Mouse (Mus musculus) MEL (cell line): ENCODE data around the gene Bcorl1. TPM values are rescaled to one million over a fixed set of nuclear protein-coding genes. Genes with fewer than 3 reads are reported as not detected.

ENCODE experiments used
- DNase-seq: peaks from one replicate; pipeline ENCODE4 v3.0.0; 2011; ENCODE audit warnings: low read depth, low spot score
- H3K27ac ChIP-seq: 2 replicates; pipeline ENCODE4 v1.5.1; 2012; ENCODE audit warnings: low read depth, mild to moderate bottlenecking, control low read depth, low read length, moderate library complexity; ENCODE audit not compliant: control insufficient read depth
- H3K27me3 ChIP-seq, 2 experiments: fragments of 150-350 bp in 1 of 2; sonication (generic) in 1 of 2; 2 replicates each; pipeline ENCODE4 v1.6.1; 2012; ENCODE audit warnings: low read length in 2 of 2, mild to moderate bottlenecking in 2 of 2, improper control_type of control experiment in 1 of 2, moderate library complexity in 1 of 2; ENCODE audit not compliant: insufficient read depth in 2 of 2, control insufficient read depth in 1 of 2
- H3K36me3 ChIP-seq, 2 experiments: 2 replicates each; pipeline ENCODE4 v1.6.1; 2012 to 2014; ENCODE audit warnings: low read length in 2 of 2, improper control_type of control experiment in 1 of 2, inconsistent platforms in 1 of 2, mild to moderate bottlenecking in 1 of 2; ENCODE audit not compliant: insufficient read depth in 2 of 2, control insufficient read depth in 1 of 2
- H3K4me1 ChIP-seq, 2 experiments: fragments of 150-350 bp in 1 of 2; sonication (generic) in 1 of 2; 2 replicates each; pipeline ENCODE4 v1.6.1; 2012; ENCODE audit warnings: low read length in 2 of 2, improper control_type of control experiment in 1 of 2, mild to moderate bottlenecking in 1 of 2; ENCODE audit not compliant: insufficient read depth in 2 of 2, control insufficient read depth in 1 of 2
- H3K4me3 ChIP-seq, 2 experiments: fragments of 150-350 bp in 1 of 2; sonication (generic) in 1 of 2; 2 replicates each; pipeline ENCODE4 v1.5.1; 2012; ENCODE audit warnings: low read depth in 2 of 2, low read length in 2 of 2, mild to moderate bottlenecking in 2 of 2, moderate library complexity in 2 of 2, control low read depth in 1 of 2, improper control_type of control experiment in 1 of 2; ENCODE audit not compliant: control insufficient read depth in 1 of 2, insufficient read depth in 1 of 2
- H3K79me2 ChIP-seq: 2 replicates; pipeline ENCODE4 v1.6.1; 2012; ENCODE audit warnings: mild to moderate bottlenecking, low read length, moderate library complexity; ENCODE audit not compliant: control insufficient read depth, poor library complexity, insufficient read depth
- H3K9ac ChIP-seq: 2 replicates; pipeline ENCODE4 v1.6.1; 2012; ENCODE audit warnings: low read depth, mild to moderate bottlenecking, control low read depth, low read length, moderate library complexity; ENCODE audit not compliant: control insufficient read depth, poor library complexity, severe bottlenecking
- H3K9me3 ChIP-seq: fragments of 150-350 bp; sonication (generic); replicated peaks from 2 replicates; pipeline ENCODE4 v1.6.1; 2012; ENCODE audit warnings: mild to moderate bottlenecking, low read length, improper control_type of control experiment, moderate library complexity; ENCODE audit not compliant: insufficient read depth
- BHLHE40 ChIP-seq: IDR thresholded peaks from 2 replicates; pipeline ENCODE4 v1.6.1; 2012; ENCODE audit warnings: low read depth, mild to moderate bottlenecking, inconsistent platforms, low read length, improper control_type of control experiment, borderline replicate concordance
- CHD1 ChIP-seq: IDR thresholded peaks from 2 replicates; pipeline ENCODE4 v1.6.1; 2012; ENCODE audit warnings: low read depth, mild to moderate bottlenecking, inconsistent platforms, low read length, improper control_type of control experiment
- CHD2 ChIP-seq: IDR thresholded peaks from 2 replicates; pipeline ENCODE4 v1.6.1; 2011; ENCODE audit warnings: low read length, improper control_type of control experiment
- CTCF ChIP-seq, 3 experiments: IDR thresholded peaks in 2 of 3; conservative IDR thresholded peaks in 1 of 3; 2 replicates each; pipeline ENCODE4 v1.5.1; 2011 to 2012; ENCODE audit warnings: low read length in 3 of 3, low read depth in 2 of 3, mild to moderate bottlenecking in 2 of 3, improper control_type of control experiment in 1 of 3, inconsistent platforms in 1 of 3, mixed read lengths in 1 of 3, moderate library complexity in 1 of 3; ENCODE audit not compliant: control insufficient read depth in 1 of 3, insufficient read depth in 1 of 3, poor library complexity in 1 of 3, severe bottlenecking in 1 of 3
- ELF1 ChIP-seq: IDR thresholded peaks from 2 replicates; pipeline ENCODE4 v1.6.1; 2014; ENCODE audit warnings: low read depth, mild to moderate bottlenecking, inconsistent platforms, low read length, improper control_type of control experiment, moderate library complexity
- GABPA ChIP-seq: IDR thresholded peaks from 2 replicates; pipeline ENCODE4 v1.6.1; 2012; ENCODE audit warnings: low read depth, mild to moderate bottlenecking, inconsistent platforms, low read length, improper control_type of control experiment, moderate library complexity
- HCFC1 ChIP-seq: IDR thresholded peaks from 2 replicates; pipeline ENCODE4 v1.6.1; 2012; ENCODE audit warnings: low read depth, mild to moderate bottlenecking, inconsistent platforms, low read length, improper control_type of control experiment, moderate library complexity
- KAT2A ChIP-seq: conservative IDR thresholded peaks from 2 replicates; pipeline ENCODE4 v1.6.1; 2012; ENCODE audit warnings: low read depth, low read length, improper control_type of control experiment, inconsistent platforms
- MAFK ChIP-seq: IDR thresholded peaks from 2 replicates; pipeline ENCODE4 v1.6.1; 2011; ENCODE audit warnings: low read depth, mild to moderate bottlenecking, low read length, improper control_type of control experiment, borderline replicate concordance
- MEF2A ChIP-seq: IDR thresholded peaks from 2 replicates; pipeline ENCODE4 v1.6.1; 2014; ENCODE audit warnings: low read depth, mild to moderate bottlenecking, inconsistent platforms, low read length, improper control_type of control experiment; ENCODE audit not compliant: poor library complexity, insufficient replicate concordance, severe bottlenecking; ENCODE audit errors: extremely low read depth
- MYB ChIP-seq: IDR thresholded peaks from 2 replicates; pipeline ENCODE4 v1.6.1; 2011; ENCODE audit warnings: mild to moderate bottlenecking, low read depth, low read length, improper control_type of control experiment
- MYC ChIP-seq: IDR thresholded peaks from 2 replicates; pipeline ENCODE4 v1.6.1; 2011; ENCODE audit warnings: low read depth, mild to moderate bottlenecking, low read length, improper control_type of control experiment, moderate library complexity
- POLR2A ChIP-seq, 2 experiments: IDR thresholded peaks; 2 replicates each; pipeline ENCODE4 v1.6.1; 2011 to 2012; ENCODE audit warnings: low read length in 2 of 2, mild to moderate bottlenecking in 2 of 2, control low read depth in 1 of 2, improper control_type of control experiment in 1 of 2, low read depth in 1 of 2, moderate library complexity in 1 of 2; ENCODE audit not compliant: control insufficient read depth in 1 of 2, insufficient read depth in 1 of 2, poor library complexity in 1 of 2
- POLR2AphosphoS2 ChIP-seq: IDR thresholded peaks from 2 replicates; pipeline ENCODE4 v1.6.1; 2011; ENCODE audit warnings: low read length, improper control_type of control experiment
- POLR2AphosphoS5 ChIP-seq: IDR thresholded peaks from 2 replicates; pipeline ENCODE4 v1.6.1; 2012; ENCODE audit warnings: low read depth, borderline replicate concordance, mild to moderate bottlenecking, inconsistent platforms, low read length, moderate library complexity, mixed read lengths
- RCOR1 ChIP-seq: IDR thresholded peaks from 2 replicates; pipeline ENCODE4 v1.6.1; 2012; ENCODE audit warnings: low read depth, mild to moderate bottlenecking, inconsistent platforms, low read length, improper control_type of control experiment
- SMC3 ChIP-seq: IDR thresholded peaks from 2 replicates; pipeline ENCODE4 v1.6.1; 2011; ENCODE audit warnings: low read depth, low read length, improper control_type of control experiment
- TAL1 ChIP-seq: IDR thresholded peaks from 2 replicates; pipeline ENCODE4 v1.6.1; 2012; ENCODE audit warnings: mild to moderate bottlenecking, inconsistent platforms, low read length, moderate library complexity, mixed read lengths
- TBP ChIP-seq: IDR thresholded peaks from 2 replicates; pipeline ENCODE4 v1.8.0; 2011; ENCODE audit warnings: low read depth, low read length, improper control_type of control experiment
- TCF12 ChIP-seq: IDR thresholded peaks from 2 replicates; pipeline ENCODE4 v1.6.1; 2014; ENCODE audit warnings: low read depth, mild to moderate bottlenecking, inconsistent platforms, low read length, improper control_type of control experiment, moderate library complexity
- UBTF ChIP-seq: IDR thresholded peaks from 2 replicates; pipeline ENCODE4 v1.6.1; 2012; ENCODE audit warnings: low read depth, mild to moderate bottlenecking, inconsistent platforms, low read length, improper control_type of control experiment, moderate library complexity, borderline replicate concordance; ENCODE audit not compliant: insufficient read depth
- USF1 ChIP-seq: IDR thresholded peaks from 2 replicates; pipeline ENCODE4 v1.6.1; 2014; ENCODE audit warnings: low read depth, mild to moderate bottlenecking, inconsistent platforms, low read length, improper control_type of control experiment, moderate library complexity
- USF2 ChIP-seq, 2 experiments: IDR thresholded peaks; 2 replicates each; pipeline ENCODE4 v1.6.1; 2011 to 2012; ENCODE audit warnings: improper control_type of control experiment in 2 of 2, low read length in 2 of 2, borderline replicate concordance in 1 of 2, inconsistent platforms in 1 of 2, low read depth in 1 of 2, mild to moderate bottlenecking in 1 of 2; ENCODE audit not compliant: insufficient read depth in 1 of 2
- ZKSCAN1 ChIP-seq: IDR thresholded peaks from 2 replicates; pipeline ENCODE4 v1.6.1; 2012; ENCODE audit warnings: low read depth, mild to moderate bottlenecking, inconsistent platforms, low read length, improper control_type of control experiment, moderate library complexity
- ZMIZ1 ChIP-seq: IDR thresholded peaks from 2 replicates; pipeline ENCODE4 v1.6.1; 2012; ENCODE audit warnings: low read depth, mild to moderate bottlenecking, inconsistent platforms, low read length, improper control_type of control experiment, moderate library complexity
- ZNF384 ChIP-seq: IDR thresholded peaks from 2 replicates; pipeline ENCODE4 v1.6.1; 2012; ENCODE audit warnings: low read depth, mild to moderate bottlenecking, inconsistent platforms, low read length, improper control_type of control experiment
- polyA plus RNA-seq, 2 experiments: library from polyadenylated mRNA; stranded (reverse) in 1 of 2; unstranded in 1 of 2; fragments of >175 nt in 1 of 2; fragments of >200 nt in 1 of 2; gene quantifications; 2 replicates each; pipeline versions ENCODE4 v1.2.1 to v1.2.4; 2012; ENCODE audit warnings: low replicate concordance in 2 of 2, low read depth in 1 of 2; ENCODE audit not compliant: insufficient read length in 2 of 2, insufficient read depth in 1 of 2, missing spikeins in 1 of 2
- total RNA-seq: library from RNA; depleted of rRNA; stranded (reverse); fragments of 300-350 nt; gene quantifications from 2 replicates; pipeline ENCODE4 v1.2.3, GENCODE M21; 2012

The Bcorl1 gene
- total and polyA plus RNA-seq, 3 experiments, result 3.0 to 12.9 TPM; not detected in 1

DNA sequence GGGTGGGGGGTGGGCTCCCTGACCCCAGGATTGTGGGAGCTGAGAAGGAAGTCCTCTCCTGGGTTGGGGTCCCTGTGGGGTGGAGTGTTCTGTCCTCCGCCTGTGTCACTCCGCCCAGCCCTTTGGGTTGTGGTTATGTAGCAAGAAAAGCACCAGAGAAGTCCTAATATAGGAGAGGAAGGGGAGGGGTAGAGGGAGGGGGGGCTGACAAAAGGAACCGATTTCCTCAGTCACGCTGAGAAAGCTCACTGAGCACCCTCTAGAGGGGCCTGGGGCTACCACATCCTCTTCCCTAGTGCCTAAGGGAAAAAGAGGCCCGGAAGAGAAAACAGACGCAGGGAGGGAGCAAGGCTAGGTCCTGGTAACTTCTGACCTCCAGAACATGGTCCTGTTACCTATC lies 88.4 kb downstream of the Bcorl1 start (continued):
- no peak for TF ChIP-seq USF2 (IDR thresholded peaks at IDR 0.05; ENCODE audit: borderline replicate concordance in 1 of 2, insufficient read depth in 1 of 2, low read depth in 1 of 2, low read length in 2 of 2)
- TF ChIP-seq TBP, result no peak
- no peak for TF ChIP-seq MYB
- TF ChIP-seq, all 39 proteins: peak for 0

DNA sequence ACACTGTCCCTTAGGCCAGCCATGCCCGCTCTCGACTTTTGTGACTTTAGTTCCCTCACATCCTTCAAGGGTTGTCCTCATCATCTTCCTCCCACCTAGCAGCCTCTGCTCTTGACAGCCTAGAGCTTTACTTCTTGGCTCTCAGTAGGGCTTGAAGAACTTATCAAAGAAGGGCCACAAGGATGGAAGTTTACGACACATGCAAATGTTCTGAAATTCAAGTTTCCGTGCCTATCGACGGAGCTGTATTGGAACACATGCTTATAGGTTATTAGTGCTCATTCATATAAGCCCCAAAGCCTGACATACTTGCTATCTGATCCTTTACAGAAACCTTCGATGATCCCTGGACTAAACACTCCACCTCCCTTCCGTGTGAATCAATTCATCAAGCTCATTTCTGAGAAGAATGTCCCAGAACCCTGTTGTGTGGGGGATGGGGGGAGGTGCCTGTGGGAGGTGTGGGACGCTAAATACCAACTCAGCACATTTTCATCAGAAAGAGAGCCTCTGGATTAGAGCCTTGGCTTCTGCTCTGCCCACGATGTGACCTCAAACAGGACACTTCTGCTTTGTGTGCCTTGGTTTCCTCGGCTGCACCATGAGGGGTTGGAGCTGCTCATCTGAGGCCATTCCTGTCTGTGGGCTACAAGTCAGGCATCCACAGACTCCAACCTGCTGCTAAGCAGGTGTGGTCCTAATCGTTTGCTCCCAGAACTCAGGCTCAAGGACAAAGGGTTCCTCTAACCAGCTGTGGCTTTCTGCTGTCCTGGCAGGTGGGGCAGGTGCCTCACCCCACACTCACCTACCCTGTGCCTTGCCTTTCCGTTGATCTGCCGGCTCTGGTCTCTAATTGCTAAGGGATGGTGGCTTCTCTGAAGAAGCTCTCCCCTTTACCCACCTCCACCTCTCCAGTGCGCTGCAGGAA lies 91.7 kb downstream of the Bcorl1 start:
- Histone ChIP-seq H3K9ac (peak overlapping the region; percentile 15; the same call in 1 of the 2 replicates), H3K4me1 (peaks cover 11 to 43% of the 10 kb centered on the region in 2 experiments), H3K79me2 (peaks cover 4% of the 10 kb centered on the region; the same call in 1 of the 2 replicates), H3K27ac (peak overlapping the region; percentile 41), H3K9me3 (no peaks in the 10 kb centered on the region), H3K36me3 (peaks cover 0 to 21% of the 10 kb centered on the region in 2 experiments; a peak in 2 of 4 replicates), H3K27me3 (no peaks in the 10 kb centered on the region), H3K4me3 (no peak overlapping the region)
- DNase-seq, result peak; percentile 7
- TF ChIP-seq POLR2A (IDR thresholded peaks at IDR 0.05; ENCODE audit: control insufficient read depth in 1 of 2, insufficient read depth in 1 of 2, low read depth in 1 of 2, low read length in 2 of 2, poor library complexity in 1 of 2), result no peak
- no peak for TF ChIP-seq SMC3
- no peak for TF ChIP-seq ZKSCAN1
- TF ChIP-seq HCFC1, result no peak
- TF ChIP-seq, all 39 proteins: peak for 0

DNA sequence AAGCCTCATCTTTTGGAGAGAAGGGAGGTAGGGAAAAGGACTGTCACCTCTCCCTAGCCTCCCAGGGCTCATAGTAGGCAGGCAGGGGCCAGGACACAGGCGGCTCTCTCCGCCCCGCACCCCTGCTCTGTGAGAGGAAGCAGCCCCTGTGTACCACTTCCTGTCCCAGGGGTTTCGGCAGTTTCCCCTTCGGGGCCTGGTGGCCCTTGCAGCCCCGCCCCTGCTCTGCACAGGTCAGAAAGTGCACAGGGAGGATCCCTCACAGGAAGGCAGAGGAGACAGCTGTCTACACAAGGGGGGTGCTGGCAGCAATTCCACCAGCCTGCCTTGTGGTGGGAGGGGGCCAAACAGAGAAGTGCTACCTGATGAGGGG lies 92.4 kb downstream of the Bcorl1 start:
- Histone ChIP-seq H3K27me3 (no peaks in the 10 kb centered on the region), H3K9ac (peak overlapping the region; percentile 15; the same call in 1 of the 2 replicates), H3K79me2 (peaks cover 4% of the 10 kb centered on the region; the same call in 1 of the 2 replicates), H3K4me1 (peaks cover 11 to 42% of the 10 kb centered on the region in 2 experiments), H3K4me3 (no peak overlapping the region), H3K9me3 (no peaks in the 10 kb centered on the region), H3K27ac (peak overlapping the region; percentile 41; the same call in 1 of the 2 replicates), H3K36me3 (peaks cover 0 to 24% of the 10 kb centered on the region in 2 experiments; a peak in 2 of 4 replicates)
- peak; percentile 57 for DNase-seq
- no peak for TF ChIP-seq KAT2A
- TF ChIP-seq ZMIZ1, result no peak
- TF ChIP-seq MYC, result no peak
- no peak for TF ChIP-seq TBP
- no peak for TF ChIP-seq CHD1
- TF ChIP-seq POLR2AphosphoS2, result no peak
- TF ChIP-seq USF2 (IDR thresholded peaks at IDR 0.05; ENCODE audit: borderline replicate concordance in 1 of 2, insufficient read depth in 1 of 2, low read depth in 1 of 2, low read length in 2 of 2), result no peak
- TF ChIP-seq UBTF, result no peak
- TF ChIP-seq CTCF (IDR thresholded peaks at IDR 0.05 in 2 of 3, conservative IDR thresholded peaks at IDR 0.05 in 1 of 3; ENCODE audit: control insufficient read depth in 1 of 3, insufficient read depth in 1 of 3, low read depth in 2 of 3, low read length in 3 of 3, poor library complexity in 1 of 3, severe bottlenecking in 1 of 3), result no peak
- TF ChIP-seq TAL1, result no peak
- no peak for TF ChIP-seq BHLHE40
- TF ChIP-seq CHD2, result no peak
- TF ChIP-seq TCF12, result no peak
- no peak for TF ChIP-seq POLR2A (IDR thresholded peaks at IDR 0.05; ENCODE audit: control insufficient read depth in 1 of 2, insufficient read depth in 1 of 2, low read depth in 1 of 2, low read length in 2 of 2, poor library complexity in 1 of 2)
- no peak for TF ChIP-seq RCOR1
- TF ChIP-seq ELF1, result 0 out of 2 replicates have a peak, but pooled peaks have one; percentile 13
- no peak for TF ChIP-seq MEF2A
- TF ChIP-seq ZKSCAN1, result no peak
- TF ChIP-seq POLR2AphosphoS5, result no peak
- no peak for TF ChIP-seq MAFK
- TF ChIP-seq USF1, result no peak
- no peak for TF ChIP-seq GABPA
- TF ChIP-seq ZNF384, result no peak
